Mouse (Mus musculus) heart, postnatal 14 days (tissue): ENCODE measurements around the gene Rassf2. TPM values are rescaled to one million over a fixed set of nuclear protein-coding genes. Genes with fewer than 3 reads are reported as not detected.
A peak's percentile ranks its signal among the peaks of the same experiment; 100 is the strongest.

Source experiments
- DNase-seq, 2 experiments: peaks; one replicate each; pipeline ENCODE4 v3.0.0; 2021 to 2022
- intact Hi-C: fragments of 180-260 bp; cut with DNase I; formaldehyde crosslinking; loops from one replicate; pipeline ENCODE4 v1.15.1; 2025
- long read RNA-seq, 2 experiments: library from polyadenylated mRNA; stranded (forward); transcript quantifications; one replicate each; pipeline ENCODE4 v2.0.0; 2021
- total RNA-seq, 2 experiments: library from RNA; stranded (reverse); gene quantifications; 2 replicates each; pipeline ENCODE4 v1.2.3; 2021

Gene Rassf2
- 10 to 100 TPM; 13.7 to 17.8 TPM for total RNA-seq
- long read RNA-seq, experiment 1, full-length matches to known transcripts, result 7 of 15 reads
- long read RNA-seq, experiment 1, partial matches to known transcripts, result 5 of 15 reads
- long read RNA-seq, experiment 1, other reads (novel, unspliced or antisense), result 3 of 15 reads
- long read RNA-seq, experiment 2, full-length matches to known transcripts, result 3 of 6 reads
- long read RNA-seq, experiment 2, partial matches to known transcripts, result 1 of 6 reads
- long read RNA-seq, experiment 2, other reads (novel, unspliced or antisense), result 2 of 6 reads

DNA sequence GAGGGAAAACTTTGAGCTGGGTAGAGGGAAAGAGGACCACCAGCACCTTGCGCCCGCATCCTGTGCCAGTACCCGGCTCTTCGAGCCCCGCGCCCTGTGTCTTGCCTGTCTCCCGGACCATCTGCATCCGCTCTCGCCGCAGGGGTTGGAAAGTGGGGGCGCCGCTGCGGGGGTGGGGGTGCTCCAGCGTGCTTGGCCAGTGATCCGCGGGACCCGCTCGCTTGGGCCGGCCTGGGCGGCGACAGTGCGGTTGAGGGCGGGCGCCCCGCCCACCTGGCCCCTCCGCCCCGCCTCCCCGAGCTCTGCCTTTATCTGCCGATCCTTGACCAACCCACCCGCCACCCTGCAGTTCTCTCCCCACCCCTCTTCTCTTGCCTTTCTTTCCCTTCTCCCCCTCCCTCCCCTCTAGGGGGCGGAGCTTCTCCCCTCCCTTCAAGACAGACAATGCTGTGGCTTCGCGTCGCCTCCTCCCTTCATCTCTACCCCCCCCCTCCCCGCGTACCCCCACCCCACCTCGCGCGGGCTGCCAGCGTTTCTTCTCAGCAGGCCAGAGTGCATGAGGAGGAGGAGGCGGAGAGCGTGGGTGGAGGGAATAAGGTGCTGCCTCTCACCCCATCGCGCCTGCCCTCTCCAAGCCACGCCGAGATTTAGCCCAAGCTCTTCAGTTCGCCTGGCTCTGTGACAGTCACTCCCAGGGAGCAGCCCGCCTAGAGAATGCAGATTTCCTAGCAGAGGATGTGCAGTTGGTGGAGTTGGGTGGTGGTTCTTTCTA lies at the start of gene Rassf2:
Gene Rassf2 (minus strand): TSS at position 613 of the 772 bp plus-strand sequence.
- peak; percentile 79 to 85 for DNase-seq
- intact Hi-C loops, result loop anchor here (2.0 kb wide), 1 partner anchor 47 kb away; no protein-coding TSS in a partner anchor

DNA sequence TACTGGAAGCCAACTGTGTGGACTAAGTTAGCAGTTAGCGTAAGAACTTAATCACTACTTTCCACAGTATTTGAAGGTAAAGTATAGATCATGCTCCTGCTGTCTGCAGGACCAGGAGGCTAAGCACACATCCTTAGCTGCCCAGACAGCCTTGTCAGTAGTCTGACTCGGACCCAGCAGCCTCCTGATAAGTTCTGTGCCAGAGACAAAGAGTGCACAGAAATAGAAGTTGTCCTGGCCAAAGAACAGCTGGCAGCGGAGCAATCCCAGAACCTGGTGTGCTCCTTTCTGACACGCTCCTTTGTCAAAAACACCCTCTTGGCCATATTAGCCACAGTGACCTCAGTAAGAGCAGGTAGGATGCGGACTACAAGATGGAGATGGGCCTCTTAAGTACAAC lies 49.1 kb upstream of the Rassf2 start:
- intact Hi-C loops, result no loop called here
- peak; percentile 53 to 66 for DNase-seq

DNA sequence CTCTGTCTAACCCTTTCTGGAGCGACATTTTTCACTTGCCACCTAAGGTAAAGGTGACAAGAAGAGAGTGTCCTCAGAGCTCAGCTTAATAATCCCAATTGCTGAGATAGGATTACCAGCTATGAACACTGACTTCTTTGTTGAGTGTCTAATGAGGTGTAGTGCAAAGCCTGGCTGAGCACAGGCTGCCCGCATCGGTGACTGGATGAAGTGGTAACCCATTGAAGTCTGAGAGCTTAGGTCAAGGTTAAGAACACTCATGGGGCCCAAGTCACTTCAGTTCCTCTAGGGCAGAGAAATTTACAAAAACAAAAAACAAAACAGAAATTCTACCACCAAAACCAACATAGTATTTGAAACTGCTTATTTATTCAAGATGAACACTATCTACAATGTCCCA lies 43.0 kb upstream of the Rassf2 start:
- no peak for DNase-seq
- intact Hi-C loops, result no loop called here

DNA sequence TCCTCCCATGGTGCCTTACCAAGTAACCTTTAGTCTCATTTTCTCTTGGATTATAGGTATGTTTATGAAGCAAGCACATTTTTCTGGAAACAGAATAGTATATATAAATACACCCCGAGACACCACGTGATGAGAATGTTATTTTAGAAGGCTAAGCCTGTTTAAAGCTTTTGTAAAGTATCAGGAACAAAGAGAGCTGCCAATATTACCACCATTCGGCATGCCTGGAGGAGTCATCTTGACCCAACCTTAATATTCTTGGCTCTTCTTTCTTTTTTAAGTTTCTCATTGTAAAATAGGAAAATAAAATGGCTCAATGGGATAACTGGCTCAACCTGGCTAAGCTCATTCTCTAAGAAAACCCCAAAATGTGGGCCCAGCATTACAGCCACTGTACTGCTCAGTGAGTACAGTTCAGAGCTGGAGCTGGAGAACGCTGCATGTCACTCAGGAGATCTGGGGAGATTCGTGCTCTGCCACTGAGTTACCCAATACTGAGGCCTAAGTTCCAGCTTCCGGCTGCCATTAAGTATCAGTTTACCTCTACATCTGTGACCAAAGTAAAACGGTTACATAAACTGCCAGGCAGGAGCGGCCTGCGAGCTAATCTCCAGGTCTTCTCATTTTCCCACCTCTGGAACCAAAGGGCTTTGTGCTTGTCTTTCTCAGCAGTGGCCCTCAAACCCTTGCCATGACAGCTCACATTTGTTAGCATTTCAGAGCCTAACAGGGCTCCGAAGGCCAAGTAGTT lies 40.1 kb upstream of the Rassf2 start:
- no peak for DNase-seq
- intact Hi-C loops, result no loop called here

DNA sequence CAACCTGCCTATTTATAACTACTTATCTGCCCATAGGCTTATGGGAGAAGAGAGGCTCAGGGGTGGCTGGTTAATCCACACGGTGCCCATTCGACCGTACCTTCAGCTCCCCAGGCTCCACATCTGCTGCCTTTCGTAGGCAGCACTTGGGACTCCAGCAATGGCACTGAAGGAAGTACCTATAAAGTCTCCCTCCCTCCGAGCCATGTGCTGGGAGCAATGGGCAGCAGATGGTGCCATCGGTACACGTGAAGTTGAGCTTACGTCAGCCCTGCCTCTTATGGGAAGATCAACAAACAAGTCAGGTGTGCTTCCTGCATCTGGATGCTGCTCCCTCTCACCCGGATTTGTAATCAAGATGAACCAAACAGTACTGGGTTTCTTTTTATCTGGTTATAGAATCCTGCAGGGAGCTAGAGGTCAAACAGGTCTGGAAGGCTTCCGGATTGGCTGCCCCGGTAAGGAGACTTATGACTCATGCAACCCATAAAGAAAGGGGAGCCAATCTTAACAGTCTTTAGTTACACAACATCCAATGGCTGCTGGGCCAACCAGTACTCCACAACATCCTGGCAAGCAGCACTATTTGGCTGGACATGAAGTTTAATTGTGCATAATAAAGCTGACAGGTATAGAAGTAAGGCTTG lies 34.2 kb upstream of the Rassf2 start:
- intact Hi-C loops, result no loop called here

DNA sequence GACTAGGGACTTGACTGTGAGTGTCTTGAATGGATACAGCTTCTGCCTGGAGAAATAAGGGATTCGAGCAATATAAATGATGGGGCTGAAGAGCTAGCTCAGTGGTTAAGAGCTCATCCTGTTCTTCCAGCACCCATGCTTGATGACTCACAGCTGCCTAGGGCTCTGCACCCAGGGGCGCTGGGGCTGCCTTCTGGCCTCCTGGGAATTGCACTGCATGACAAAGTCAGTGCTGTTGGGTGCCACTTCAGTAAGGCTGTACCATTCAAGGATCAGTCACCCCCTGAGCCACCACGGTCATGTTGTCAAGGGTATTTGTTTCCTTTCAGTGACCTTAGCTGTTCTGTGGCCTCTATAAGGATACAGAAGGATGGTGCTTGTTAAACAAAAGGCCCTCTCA lies 33.7 kb upstream of the Rassf2 start:
- no peak for DNase-seq
- intact Hi-C loops, result loop anchor here (2.0 kb wide), 1 partner anchor 51 kb away; no protein-coding TSS in a partner anchor

More for the DNA sequence above, 34.2 kb upstream of the Rassf2 start:
- DNase-seq, result no peak

DNA sequence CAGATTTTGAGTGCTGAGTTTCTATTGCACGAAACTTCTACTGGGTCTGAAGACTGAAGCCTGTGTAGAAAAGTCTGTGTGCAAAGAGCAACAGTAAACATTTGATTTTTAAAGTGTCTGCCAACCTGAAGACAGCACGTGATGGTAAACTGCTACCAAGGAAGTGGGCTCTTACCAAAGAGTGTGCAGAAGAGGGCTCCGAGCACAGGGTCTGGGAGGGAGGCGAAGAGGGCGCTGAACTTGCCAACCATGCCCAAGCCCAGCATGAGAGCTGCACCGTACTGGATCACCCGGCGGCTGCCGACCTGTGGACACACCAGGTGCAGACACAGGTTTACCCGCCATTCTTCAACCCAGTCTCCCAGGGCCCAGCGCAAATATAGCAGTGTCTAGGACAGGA lies 31.8 kb upstream of the Rassf2 start:
- no peak for DNase-seq
- intact Hi-C loops, result loop anchor here (2.0 kb wide), 2 partner anchors 53 to 79 kb away; no protein-coding TSS in a partner anchor

DNA sequence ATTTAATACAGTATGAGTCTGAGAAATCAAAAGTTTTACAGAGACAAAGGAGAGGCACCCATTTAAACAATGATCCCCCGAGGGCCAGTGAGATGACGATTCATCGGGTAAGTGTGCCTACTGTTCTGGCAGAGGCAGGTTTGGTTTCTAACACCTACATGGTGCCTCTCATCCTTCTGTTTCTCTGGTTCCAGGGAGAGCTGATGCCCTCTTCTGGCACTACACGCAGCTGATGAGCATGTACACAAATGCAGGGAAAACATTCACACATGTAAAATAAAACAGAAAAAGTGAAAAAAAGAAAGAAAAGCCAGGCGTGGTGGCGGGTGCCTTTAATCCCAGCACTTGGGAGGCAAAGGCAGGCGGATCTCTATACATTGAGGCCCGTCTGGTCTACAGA lies 29.9 kb upstream of the Rassf2 start:
- intact Hi-C loops, result loop anchor here (2.0 kb wide), 1 partner anchor 77 kb away; no protein-coding TSS in a partner anchor
- no peak for DNase-seq

DNA sequence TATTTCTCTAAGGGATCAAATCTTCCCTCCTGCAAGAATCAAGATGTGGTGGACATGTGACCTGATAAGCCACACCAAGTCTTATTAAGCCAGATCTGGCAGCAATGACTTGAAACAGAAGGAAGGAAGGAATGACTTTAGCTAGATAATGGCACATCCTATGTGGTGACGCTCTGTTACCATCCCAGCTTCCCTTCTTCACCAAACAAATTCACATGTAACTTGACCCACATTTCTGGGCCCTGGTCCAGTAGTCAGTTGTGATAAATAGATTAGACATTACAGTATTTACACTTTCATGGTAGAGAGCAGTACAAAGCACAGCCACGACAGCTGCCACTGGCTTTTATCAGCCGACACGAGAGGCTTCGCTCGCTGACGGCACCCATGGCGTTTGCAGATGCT lies 25.3 kb upstream of the Rassf2 start:
- intact Hi-C loops, result no loop called here
- DNase-seq, result no peak

DNA sequence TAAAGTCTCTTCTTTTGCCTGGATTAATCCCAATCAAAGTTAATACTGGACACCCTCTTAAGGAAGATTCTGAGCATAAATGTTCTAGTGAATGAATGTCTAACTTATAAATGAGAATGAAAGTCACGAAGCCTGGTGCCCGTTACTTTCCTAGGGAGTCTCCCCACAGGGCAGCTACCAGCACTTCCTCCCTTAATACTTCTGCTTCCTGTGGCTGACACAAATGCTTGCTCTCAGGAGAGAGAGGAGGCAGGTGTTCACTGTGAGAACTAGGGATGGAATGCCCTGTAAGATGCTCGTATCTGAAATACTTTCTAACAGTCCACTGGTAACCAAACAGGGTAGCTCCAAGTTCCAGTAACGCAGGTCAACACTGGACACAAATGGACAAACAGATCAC lies 23.8 kb upstream of the Rassf2 start:
- intact Hi-C loops, result no loop called here
- DNase-seq, result no peak

DNA sequence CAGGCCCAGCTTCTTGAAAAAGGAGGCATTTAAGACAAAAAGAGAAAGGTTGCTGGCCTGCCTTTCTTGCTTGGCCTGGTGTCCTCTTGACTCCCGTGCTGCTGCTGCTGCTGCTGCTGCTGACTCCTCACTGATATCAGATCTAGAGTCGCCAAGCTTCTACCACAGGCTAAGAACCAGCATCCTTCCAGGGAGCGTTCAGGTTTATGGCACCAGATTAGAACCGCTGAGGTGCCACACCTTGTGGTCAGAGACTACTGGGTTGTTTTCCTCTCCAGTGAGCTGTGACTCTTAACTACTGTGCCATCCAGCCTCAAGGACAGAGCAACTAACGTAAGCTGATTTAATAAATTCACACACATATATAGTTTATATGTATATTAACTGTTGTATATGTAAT lies 21.7 kb upstream of the Rassf2 start:
- DNase-seq, result no peak
- intact Hi-C loops, result no loop called here

DNA sequence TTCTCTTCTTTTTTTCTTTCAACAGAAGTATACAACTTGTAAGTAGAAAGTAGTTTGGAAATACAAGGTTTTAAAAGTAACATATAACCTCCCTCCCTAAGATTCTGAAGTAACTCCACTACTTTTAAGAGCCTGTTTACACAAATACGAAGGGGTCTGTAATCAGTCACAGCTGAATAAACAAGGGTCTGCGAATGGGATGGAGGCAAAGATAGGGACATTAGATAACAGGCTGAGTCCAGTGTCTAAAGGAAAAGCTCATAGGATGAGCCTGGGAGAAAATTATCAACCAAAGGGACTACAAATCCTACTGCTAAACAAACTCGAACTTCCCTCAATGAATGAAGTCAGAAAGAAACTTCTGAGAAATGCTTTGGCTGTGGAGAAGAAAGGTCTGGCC lies 19.9 kb upstream of the Rassf2 start:
- intact Hi-C loops, result no loop called here
- DNase-seq, result no peak

DNA sequence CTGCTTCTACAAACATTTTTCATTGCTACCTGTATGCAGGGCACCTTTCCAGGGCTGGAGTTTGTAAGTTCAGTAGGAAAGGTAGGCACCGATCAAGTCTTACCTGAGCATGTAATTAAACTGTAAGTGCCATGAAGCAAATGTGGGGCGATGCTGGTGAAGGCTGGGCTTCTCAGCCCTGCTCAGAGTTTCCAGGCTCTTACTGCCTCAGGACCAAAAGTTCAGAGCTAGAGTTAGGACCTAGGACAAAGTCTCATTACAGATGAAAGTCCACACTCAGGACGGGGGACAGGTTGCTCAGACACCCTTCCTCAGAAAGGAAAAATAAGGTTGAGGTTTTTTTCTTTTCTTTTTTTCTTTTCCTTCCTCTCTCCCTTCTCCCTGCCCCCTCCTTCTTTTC lies 19.4 kb upstream of the Rassf2 start:
- intact Hi-C loops, result no loop called here
- DNase-seq, result no peak

DNA sequence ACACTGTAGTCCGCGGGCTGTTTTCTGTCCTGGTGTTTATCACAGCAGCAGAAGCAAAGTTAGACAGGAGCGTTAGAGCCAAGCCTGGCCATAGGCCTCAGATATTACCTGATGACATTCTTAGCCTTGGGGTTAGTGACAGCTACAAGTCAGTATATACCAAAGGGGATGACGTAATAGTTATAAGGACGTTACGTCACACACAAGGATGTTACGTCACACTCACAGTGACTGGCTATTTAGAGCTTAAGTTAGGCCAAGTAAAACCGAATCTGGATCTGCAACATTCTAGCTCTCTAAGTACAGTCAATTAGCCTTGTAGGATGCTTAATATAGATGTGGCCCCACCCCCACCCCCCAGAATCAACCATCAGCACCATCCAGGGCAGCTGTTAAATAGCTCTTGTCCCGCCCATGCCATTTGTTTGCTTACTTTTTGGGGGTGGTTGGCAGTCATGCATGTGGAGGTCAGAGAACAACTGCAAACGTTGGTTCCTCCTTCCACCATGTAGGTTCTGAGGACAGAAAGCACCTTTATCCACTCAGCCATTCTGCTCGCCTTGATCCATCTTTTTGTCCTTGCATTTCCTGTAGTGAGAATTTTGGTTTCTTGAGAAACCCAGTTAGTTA lies 18.2 kb upstream of the Rassf2 start:
- intact Hi-C loops, result no loop called here

DNA sequence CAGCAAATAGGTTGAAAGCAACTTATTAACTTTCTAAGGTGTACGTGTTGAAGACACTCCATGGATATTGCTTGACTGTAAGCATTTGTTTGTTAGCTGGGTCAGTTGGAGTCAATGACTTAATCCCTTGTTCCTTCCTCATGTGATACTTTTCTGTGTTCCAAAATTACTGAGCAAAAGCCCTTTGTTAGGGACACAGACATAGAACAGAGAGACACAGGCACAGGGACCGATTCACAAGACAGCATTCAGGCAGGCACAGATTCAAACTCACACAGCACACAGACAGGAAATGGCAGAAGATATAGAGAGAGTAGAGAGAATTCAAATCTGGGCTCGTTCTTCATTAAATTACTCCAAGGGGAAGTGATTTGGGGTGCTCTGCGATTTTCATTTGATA lies 17.3 kb upstream of the Rassf2 start:
- intact Hi-C loops, result no loop called here
- DNase-seq, result no peak

More for the DNA sequence above, 18.2 kb upstream of the Rassf2 start:
- DNase-seq, result no peak

DNA sequence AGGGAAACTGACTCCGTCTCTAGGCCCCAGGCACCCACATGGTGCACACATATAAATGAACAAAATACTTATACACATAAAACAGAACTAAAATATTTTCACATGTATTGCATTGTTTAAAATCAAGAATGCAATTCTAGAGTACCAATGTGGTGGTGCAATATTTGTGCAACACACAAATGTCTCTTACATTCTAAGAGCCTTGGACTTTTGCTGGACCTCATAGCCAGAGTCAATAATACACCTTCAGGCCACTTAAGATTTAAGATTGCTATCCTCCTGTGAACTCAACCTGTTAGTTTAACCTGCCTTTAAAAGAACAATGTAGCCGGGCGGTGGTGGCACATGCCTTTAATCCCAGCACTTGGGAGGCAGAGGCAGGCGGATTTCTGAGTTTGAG lies 16.6 kb upstream of the Rassf2 start:
- no peak for DNase-seq
- intact Hi-C loops, result no loop called here

DNA sequence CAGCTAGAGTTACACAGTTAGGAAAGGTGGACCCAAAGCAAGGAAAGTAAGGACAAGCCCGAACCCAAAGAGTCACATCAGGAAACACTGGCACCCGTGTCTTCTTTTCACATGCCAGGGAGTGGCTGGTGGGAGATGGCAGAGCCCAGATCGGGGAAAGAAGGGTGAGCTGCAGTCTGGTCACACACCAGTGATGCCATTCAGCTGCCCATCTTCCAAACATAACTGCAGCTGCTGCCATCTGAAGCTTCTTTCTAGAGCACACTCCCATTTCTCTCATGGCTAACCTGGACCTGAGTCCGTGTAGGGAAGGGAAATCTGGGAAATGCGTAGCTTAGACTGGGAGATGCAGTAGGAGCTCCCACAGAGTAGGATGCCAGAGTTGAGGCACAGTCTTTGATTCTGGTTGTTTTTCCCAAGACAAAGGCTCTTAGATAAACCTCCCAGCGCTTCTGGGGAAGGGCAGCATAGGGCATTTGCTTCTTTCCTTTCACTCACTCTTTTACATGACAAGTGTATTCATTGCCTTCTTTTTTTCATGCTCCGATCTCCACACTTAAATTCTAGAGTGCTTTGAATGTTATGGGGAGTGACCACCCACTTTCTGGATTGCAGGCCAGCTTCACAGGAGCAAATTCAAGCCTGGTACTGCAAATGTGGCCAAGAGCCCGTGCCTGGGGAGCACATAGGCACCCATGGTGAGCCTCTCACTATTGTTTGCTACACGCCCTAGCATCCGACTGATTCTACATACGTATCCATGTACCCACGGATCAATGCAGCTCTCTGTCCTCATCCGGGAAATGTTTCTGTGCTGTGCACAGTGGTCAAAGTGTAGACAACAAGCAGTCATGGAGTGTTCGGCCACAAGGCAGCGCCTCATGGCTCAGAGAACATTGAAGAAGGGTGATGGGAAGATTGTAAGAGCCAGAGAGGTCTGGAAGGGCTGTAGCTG lies 14.5 kb upstream of the Rassf2 start:
- intact Hi-C loops, result no loop called here
- no peak for DNase-seq

DNA sequence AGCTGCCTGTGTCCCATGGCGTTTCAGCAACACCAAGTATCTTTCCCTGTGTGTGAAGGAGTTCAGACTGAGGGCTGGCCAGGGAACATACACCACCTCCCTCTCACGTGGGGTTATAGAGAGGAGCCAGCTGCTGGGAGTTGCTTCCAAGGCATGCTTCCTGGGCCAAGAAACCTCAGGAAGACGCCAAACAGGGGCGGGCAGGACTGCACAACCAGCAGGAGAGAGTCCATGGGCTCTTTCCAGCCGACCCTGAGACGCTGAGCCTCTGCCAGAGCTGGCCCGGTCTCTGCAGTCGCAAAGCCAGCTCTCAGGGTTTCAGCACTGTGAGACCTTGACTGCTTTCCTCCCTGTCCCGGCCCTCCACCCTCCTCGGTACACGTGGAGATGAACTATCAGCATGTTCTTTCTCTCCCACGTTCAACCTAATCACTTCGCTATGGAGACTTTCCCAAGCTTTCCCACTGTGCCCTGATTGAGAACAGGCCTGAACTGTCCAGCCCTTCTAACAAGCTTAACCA lies 13.1 kb upstream of the Rassf2 start:
- intact Hi-C loops, result no loop called here

DNA sequence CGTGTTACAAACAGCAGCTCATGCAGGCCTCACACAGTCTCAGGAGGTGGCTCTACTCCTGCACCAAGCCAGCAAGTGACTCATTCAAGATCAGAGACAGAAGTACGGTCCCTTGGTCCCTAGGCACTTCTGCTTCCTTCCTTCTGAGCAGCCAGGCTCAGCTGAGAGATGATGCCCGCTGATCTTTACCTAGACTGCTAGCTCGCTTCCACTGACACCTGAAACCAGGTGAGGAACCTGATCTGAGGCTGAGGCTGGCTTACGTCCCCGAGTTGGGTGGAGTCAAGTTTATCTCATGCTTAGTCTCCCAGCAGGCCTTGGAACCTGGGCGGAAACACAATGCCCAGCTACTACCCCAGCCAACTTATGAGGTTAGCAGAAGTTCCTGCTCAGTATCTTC lies 9.8 kb upstream of the Rassf2 start:
- intact Hi-C loops, result no loop called here
- no peak for DNase-seq

More for the DNA sequence above, 13.1 kb upstream of the Rassf2 start:
- DNase-seq, result peak; percentile 86 to 87
